Mouse (Mus musculus) heart, embryonic 14.5 days (tissue): Measurements from ENCODE around the gene Tubg2. TPM values are rescaled to one million over a fixed set of nuclear protein-coding genes. Genes with fewer than 3 reads are reported as not detected.

Experiments used
- ATAC-seq: fragments of 200-750 bp; cut with Nextera tagmentation; 2 replicates; pipeline ENCODE4 v1.8.0; 2017; ENCODE audit warnings: low read depth, moderate TSS enrichment; ENCODE audit not compliant: insufficient number of reproducible peaks, insufficient read depth, low FRiP score
- H3K27ac ChIP-seq, 2 experiments: fragments of 200-500 bp in 1 of 2; fragments of 300-500 bp in 1 of 2; sonication (generic) in 1 of 2; replicated peaks in 1 of 2; 2 replicates each; pipeline ENCODE4 v1.5.1; 2012 to 2014; ENCODE audit warnings: low read depth in 2 of 2, low read length in 2 of 2, control low read depth in 1 of 2, mild to moderate bottlenecking in 1 of 2, mixed read lengths in 1 of 2; ENCODE audit not compliant: control insufficient read depth in 1 of 2, insufficient read depth in 1 of 2
- H3K27me3 ChIP-seq: fragments of 300-500 bp; sonication (generic); 2 replicates; pipeline ENCODE4 v1.6.1; 2014; ENCODE audit warnings: mild to moderate bottlenecking, low read length, control low read depth; ENCODE audit not compliant: control insufficient read depth, insufficient read depth
- H3K36me3 ChIP-seq: fragments of 300-500 bp; sonication (generic); 2 replicates; pipeline ENCODE4 v1.6.1; 2014; ENCODE audit warnings: mild to moderate bottlenecking, control low read depth, low read length, mixed read lengths; ENCODE audit not compliant: control insufficient read depth, insufficient read depth
- H3K4me1 ChIP-seq, 2 experiments: fragments of 200-500 bp in 1 of 2; fragments of 300-500 bp in 1 of 2; sonication (generic) in 1 of 2; 2 replicates each; pipeline ENCODE4 v1.6.1; 2012 to 2014; ENCODE audit warnings: low read length in 2 of 2, control low read depth in 1 of 2, mixed read lengths in 1 of 2; ENCODE audit not compliant: control insufficient read depth in 2 of 2, insufficient read depth in 2 of 2
- H3K4me2 ChIP-seq: fragments of 300-500 bp; sonication (generic); 2 replicates; pipeline ENCODE4 v1.6.1; 2014; ENCODE audit warnings: mild to moderate bottlenecking, low read length
- H3K4me3 ChIP-seq, 2 experiments: fragments of 200-500 bp in 1 of 2; fragments of 300-500 bp in 1 of 2; sonication (generic) in 1 of 2; 2 replicates each; pipeline ENCODE4 v1.5.1; 2012 to 2014; ENCODE audit warnings: low read length in 2 of 2, mild to moderate bottlenecking in 2 of 2, control low read depth in 1 of 2, low read depth in 1 of 2, moderate library complexity in 1 of 2; ENCODE audit not compliant: control insufficient read depth in 1 of 2, insufficient read depth in 1 of 2
- H3K9ac ChIP-seq: fragments of 300-500 bp; sonication (generic); 2 replicates; pipeline ENCODE4 v1.6.1; 2014; ENCODE audit warnings: mild to moderate bottlenecking, low read length
- H3K9me3 ChIP-seq: fragments of 300-500 bp; sonication (generic); 2 replicates; pipeline ENCODE4 v1.6.1; 2016; ENCODE audit warnings: low read length, control low read depth; ENCODE audit not compliant: control insufficient read depth
- WGBS: fragments of 180-500 bp; shearing (Covaris S2); extraction: QIAGEN DNeasy Blood & Tissue Kit; methylation state at CpG from one replicate; pipeline ENCODE4 v1.1.7; 2014; 5-methylcytosine and 5-hydroxymethylcytosine counted together
- polyA plus RNA-seq: library from polyadenylated mRNA; unstranded; fragments of >200 nt; fragmentation: Nextera tagmentation; extraction: Ambion mirVana; gene quantifications from 2 replicates; pipeline ENCODE4 v1.2.1, GENCODE M21; 2014

Tubg2 gene
- polyA plus RNA-seq, 1 experiment from 2014 or later: 4.1 TPM

- H3K36me3 ChIP-seq: peaks cover 53% of the 10 kb centered on the region
- peaks cover 4% of the 10 kb centered on the region in 2 experiments; a peak in 2 of 4 replicates for H3K4me1 ChIP-seq
- H3K27ac ChIP-seq: no peak overlapping the region
- H3K4me3 ChIP-seq: no peak overlapping the region
- no peak overlapping the region for H3K9ac ChIP-seq
- no peaks in the 10 kb centered on the region for H3K9me3 ChIP-seq
- no peak overlapping the region for H3K4me2 ChIP-seq
- peaks cover 27% of the 10 kb centered on the region; the same call in 1 of the 2 replicates for H3K27me3 ChIP-seq
- ATAC-seq: no peak
- 88% methylated on average over 15 of the region's 15 CpGs for WGBS
Observed at GRCm38 (mm10) chr11:101161551-101161950, 5.8 kb downstream of the Tubg2 start.

- H3K4me3 ChIP-seq: no peak overlapping the region
- no peak for ATAC-seq
- peaks cover 34% of the 10 kb centered on the region for H3K27me3 ChIP-seq
- WGBS: 63% methylated on average over 5 of the region's 5 CpGs
- H3K27ac ChIP-seq: no peak overlapping the region
- no peaks in the 10 kb centered on the region for H3K9me3 ChIP-seq
- H3K36me3 ChIP-seq: peaks cover 61% of the 10 kb centered on the region
- H3K4me1 ChIP-seq: peaks cover 4% of the 10 kb centered on the region in 2 experiments; a peak in 2 of 4 replicates
- H3K4me2 ChIP-seq: no peak overlapping the region
- H3K9ac ChIP-seq: no peak overlapping the region
Observed at GRCm38 (mm10) chr11:101162301-101162700, 6.6 kb downstream of the Tubg2 start.

GRCm38 (mm10) chr11:101162772-101163171 is 7.1 kb downstream of the Tubg2 start:
- WGBS: 72% methylated on average over 5 of the region's 5 CpGs
- Histone ChIP-seq H3K9me3 (no peaks in the 10 kb centered on the region), H3K4me1 (peaks cover 4% of the 10 kb centered on the region in 2 experiments; a peak in 2 of 4 replicates), H3K27me3 (peaks cover 38% of the 10 kb centered on the region), H3K27ac (no peak overlapping the region), H3K4me3 (no peak overlapping the region), H3K9ac (no peak overlapping the region), H3K4me2 (no peak overlapping the region), H3K36me3 (peaks cover 66% of the 10 kb centered on the region)
- ATAC-seq: no peak

GRCm38 (mm10) chr11:101163476-101164350 is 8.0 kb downstream of the Tubg2 start:
- H3K27me3 ChIP-seq: peaks cover 45% of the 10 kb centered on the region
- H3K27ac ChIP-seq: no peak overlapping the region
- ATAC-seq: no peak
- peak overlapping the region; percentile 60 for H3K4me2 ChIP-seq
- peak overlapping the region; percentile 26 to 34 for H3K4me3 ChIP-seq
- H3K9me3 ChIP-seq: no peaks in the 10 kb centered on the region
- WGBS: 29% methylated on average over 49 of the region's 49 CpGs
- peaks cover 72% of the 10 kb centered on the region for H3K36me3 ChIP-seq
- H3K4me1 ChIP-seq: peaks cover 4% of the 10 kb centered on the region in 2 experiments; a peak in 2 of 4 replicates
- peak overlapping the region; percentile 46; the same call in 1 of the 2 replicates for H3K9ac ChIP-seq

GRCm38 (mm10) chr11:101164351-101164665 is 8.6 kb downstream of the Tubg2 start:
- peaks cover 8 to 10% of the 10 kb centered on the region in 2 experiments for H3K4me1 ChIP-seq
- peaks cover 72% of the 10 kb centered on the region for H3K36me3 ChIP-seq
- peak overlapping the region; percentile 60 for H3K4me2 ChIP-seq
- peaks cover 44% of the 10 kb centered on the region for H3K27me3 ChIP-seq
- no peaks in the 10 kb centered on the region for H3K9me3 ChIP-seq
- 29% methylated on average over 21 of the region's 21 CpGs for WGBS
- H3K9ac ChIP-seq: peak overlapping the region; percentile 46; the same call in 1 of the 2 replicates
- peak overlapping the region; percentile 26 to 34 for H3K4me3 ChIP-seq
- no peak overlapping the region for H3K27ac ChIP-seq
- ATAC-seq: no peak

GRCm38 (mm10) chr11:101164677-101165580 is 9.2 kb downstream of the Tubg2 start:
- H3K4me2 ChIP-seq: no peak overlapping the region
- H3K9ac ChIP-seq: no peak overlapping the region
- no peak for ATAC-seq
- H3K9me3 ChIP-seq: no peaks in the 10 kb centered on the region
- peaks cover 11 to 16% of the 10 kb centered on the region in 2 experiments for H3K4me1 ChIP-seq
- H3K4me3 ChIP-seq: no peak overlapping the region
- 37% methylated on average over 35 of the region's 35 CpGs for WGBS
- H3K36me3 ChIP-seq: peaks cover 72% of the 10 kb centered on the region
- H3K27me3 ChIP-seq: peaks cover 42% of the 10 kb centered on the region
- H3K27ac ChIP-seq: no peak overlapping the region

GRCm38 (mm10) chr11:101166357-101166756 is 10.7 kb downstream of the Tubg2 start:
- Histone ChIP-seq H3K27me3 (peaks cover 42% of the 10 kb centered on the region), H3K4me3 (no peak overlapping the region), H3K9me3 (no peaks in the 10 kb centered on the region), H3K9ac (no peak overlapping the region), H3K27ac (no peak overlapping the region), H3K36me3 (peaks cover 70% of the 10 kb centered on the region), H3K4me1 (peaks cover 11 to 21% of the 10 kb centered on the region in 2 experiments), H3K4me2 (no peak overlapping the region)
- ATAC-seq: no peak
- 79% methylated on average over 14 of the region's 14 CpGs for WGBS
